Mouse (Mus musculus): ENCODE measurements around the gene Fxyd3. TPM values are rescaled to one million over a fixed set of nuclear protein-coding genes. Genes with fewer than 3 reads are reported as not detected.

The Fxyd3 gene
- polyA plus RNA-seq, 1 experiment from 2014 or later = not detected

GRCm38 (mm10) chr7:31034789-31035188, 41.7 kb downstream of the Fxyd3 start:
- DNase-seq (ENCODE audit: low read depth, low spot score) = no peak

GRCm38 (mm10) chr7:31033409-31034165, 42.9 kb downstream of the Fxyd3 start:
- ATAC-seq (no peak), DNase-seq (ENCODE audit: low read depth, low spot score) (no peak)
- POLR2A ChIA-PET = no interaction called here
- in situ Hi-C loops (cut with MboI; ENCODE audit: low pct_unique_long_range_greater_than_20kb) = no loop called here
- CTCF ChIA-PET = no interaction called here
- H3K27me3 ChIP-seq = no peaks in the 10 kb centered on the region
- no peak for TF ChIP-seq CTCF (IDR thresholded peaks at IDR 0.05)

More at GRCm38 (mm10) chr7:31034789-31035188, 41.7 kb downstream of the Fxyd3 start:
- CTCF ChIA-PET = no interaction called here
- no peak for TF ChIP-seq CTCF (IDR thresholded peaks at IDR 0.05)
- POLR2A ChIA-PET = no interaction called here
- no peaks in the 10 kb centered on the region for H3K27me3 ChIP-seq
- no peak for ATAC-seq
- in situ Hi-C loops (cut with MboI; ENCODE audit: low pct_unique_long_range_greater_than_20kb) = no loop called here

- H3K27me3 ChIP-seq = no peaks in the 10 kb centered on the region
- DNase-seq (ENCODE audit: low read depth, low spot score) = no peak
- TF ChIP-seq CTCF (IDR thresholded peaks at IDR 0.05) = no peak
- ChIA-PET POLR2A (no interaction called here), CTCF (no interaction called here)
- in situ Hi-C loops (cut with MboI; ENCODE audit: low pct_unique_long_range_greater_than_20kb) = no loop called here
- ATAC-seq = no peak
These were observed 44.8 kb downstream of the Fxyd3 start for GRCm38 (mm10) chr7:31031731-31032130.

- no peak for ATAC-seq
- no peak for TF ChIP-seq CTCF (IDR thresholded peaks at IDR 0.05)
- no peak for DNase-seq (ENCODE audit: low read depth, low spot score)
- ChIA-PET CTCF (no interaction called here), POLR2A (no interaction called here)
- in situ Hi-C loops (cut with MboI; ENCODE audit: low pct_unique_long_range_greater_than_20kb) = no loop called here
- H3K27me3 ChIP-seq = no peaks in the 10 kb centered on the region
These were observed 45.8 kb downstream of the Fxyd3 start for GRCm38 (mm10) chr7:31030717-31031116.

- H3K27me3 ChIP-seq = no peaks in the 10 kb centered on the region
- ChIA-PET POLR2A (no interaction called here), CTCF (interaction anchor here (2.1 kb wide), 1 partner anchor 30 kb away, joined by 4 read pairs; the partner anchor contains the start of gene Lgi4)
- DNase-seq (ENCODE audit: low read depth, low spot score) = no peak
- ATAC-seq = no peak
- in situ Hi-C loops (cut with MboI; ENCODE audit: low pct_unique_long_range_greater_than_20kb) = no loop called here
- TF ChIP-seq CTCF (IDR thresholded peaks at IDR 0.05) = no peak
These were observed 47.9 kb downstream of the Fxyd3 start for GRCm38 (mm10) chr7:31028609-31029008.

Other genes starting within 250 kb of the Fxyd3 start
- gene Ffar3, start 220.5 kb downstream of the Fxyd3 start, polyA plus RNA-seq (2021) = not detected
- gene Ffar1, start 215.1 kb downstream of the Fxyd3 start, polyA plus RNA-seq (2021) = not detected
- not detected for gene Cd22, start 196.4 kb downstream of the Fxyd3 start, polyA plus RNA-seq (2021)
- gene Mag, start 161.8 kb downstream of the Fxyd3 start, polyA plus RNA-seq (2021) = not detected
- gene Hamp2, start 152.0 kb downstream of the Fxyd3 start, polyA plus RNA-seq (2021) = not detected
- not detected for gene Hamp, start 132.7 kb downstream of the Fxyd3 start, polyA plus RNA-seq (2021)
- gene Usf2, start 119.9 kb downstream of the Fxyd3 start, polyA plus RNA-seq (2021) = 114 TPM
- 15.1 TPM for gene Lsr, start 103.2 kb downstream of the Fxyd3 start, polyA plus RNA-seq (2021)
- 1.0 TPM for gene Fam187b, start 102.9 kb downstream of the Fxyd3 start, polyA plus RNA-seq (2021)
- gene Fxyd5, start 34.2 kb downstream of the Fxyd3 start, polyA plus RNA-seq (2021) = 2.2 TPM
- not detected for gene Fxyd7, start 25.2 kb downstream of the Fxyd3 start, polyA plus RNA-seq (2021)
- gene Fxyd1, start 19.5 kb downstream of the Fxyd3 start, polyA plus RNA-seq (2021) = not detected
- gene Lgi4, start 17.4 kb downstream of the Fxyd3 start, polyA plus RNA-seq (2021) = 0.01 TPM
- 0.10 TPM for gene Hpn, start 38.6 kb upstream of the Fxyd3 start, polyA plus RNA-seq (2021)
- gene Scn1b, start 50.3 kb upstream of the Fxyd3 start, polyA plus RNA-seq (2021) = 8.5 TPM
- gene Gramd1a, start 79.2 kb upstream of the Fxyd3 start, polyA plus RNA-seq (2021) = 48.2 TPM
- gene Scgb2b2, start 213.8 kb upstream of the Fxyd3 start, polyA plus RNA-seq (2021) = not detected
- gene Scgb1b2, start 215.1 kb upstream of the Fxyd3 start, polyA plus RNA-seq (2021) = not detected

Data from Patski (cell line).